Mouse (Mus musculus): ENCODE data around the gene Tfdp1.

The Tfdp1 gene

DNA sequence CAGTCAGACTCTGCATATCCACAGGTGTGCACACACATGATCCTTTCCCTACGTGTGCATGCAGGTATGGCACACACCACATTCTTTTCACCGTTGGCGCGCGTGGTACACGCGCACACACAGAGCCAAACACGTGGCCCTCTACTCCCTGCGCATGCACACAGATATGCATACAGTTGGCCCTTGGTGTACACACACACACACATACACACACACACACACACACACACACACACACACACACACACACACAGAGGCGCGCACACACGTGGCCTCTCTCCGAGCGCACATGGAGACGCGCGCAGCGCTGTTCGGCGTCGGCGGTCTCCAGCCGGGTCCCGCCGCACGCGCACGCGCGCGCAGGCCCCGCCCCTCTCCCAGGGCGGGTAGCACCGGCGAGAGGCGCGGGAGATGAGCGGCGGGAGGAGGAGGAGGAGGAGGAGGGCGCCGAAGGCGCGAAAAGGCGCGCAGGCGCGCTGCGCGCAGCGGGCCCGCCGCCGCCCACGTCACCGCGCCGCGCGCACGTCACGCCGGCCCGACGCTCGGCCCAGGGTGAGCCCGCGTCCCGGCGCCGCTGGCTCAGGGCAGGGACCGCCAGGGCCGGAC lies at the start of gene Tfdp1:
Gene Tfdp1 (plus strand): TSS at position 497 of the 606 bp plus-strand sequence.
- peak; percentile 91 for DNase-seq

DNA sequence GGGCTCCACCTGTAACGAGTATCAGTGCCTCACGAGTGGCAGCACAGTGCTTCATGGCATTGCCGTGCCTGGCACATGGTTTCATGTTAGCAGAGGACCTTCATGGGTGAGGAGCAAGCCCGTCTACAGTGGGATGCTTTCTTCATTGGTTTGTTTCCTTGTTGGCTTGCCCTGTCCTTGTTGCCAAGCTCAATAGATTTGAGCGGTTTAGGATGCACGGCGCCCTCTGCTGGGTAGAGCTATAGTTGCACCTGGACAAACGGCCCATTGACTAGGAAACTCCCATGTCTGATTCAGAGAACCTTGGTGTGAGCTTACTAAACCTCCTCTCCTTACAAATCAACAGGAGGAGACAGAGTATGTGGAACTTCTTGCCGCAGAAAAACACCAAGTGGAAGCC lies 46.2 kb upstream of the Tfdp1 start:
- peak; percentile 69 for DNase-seq

DNA sequence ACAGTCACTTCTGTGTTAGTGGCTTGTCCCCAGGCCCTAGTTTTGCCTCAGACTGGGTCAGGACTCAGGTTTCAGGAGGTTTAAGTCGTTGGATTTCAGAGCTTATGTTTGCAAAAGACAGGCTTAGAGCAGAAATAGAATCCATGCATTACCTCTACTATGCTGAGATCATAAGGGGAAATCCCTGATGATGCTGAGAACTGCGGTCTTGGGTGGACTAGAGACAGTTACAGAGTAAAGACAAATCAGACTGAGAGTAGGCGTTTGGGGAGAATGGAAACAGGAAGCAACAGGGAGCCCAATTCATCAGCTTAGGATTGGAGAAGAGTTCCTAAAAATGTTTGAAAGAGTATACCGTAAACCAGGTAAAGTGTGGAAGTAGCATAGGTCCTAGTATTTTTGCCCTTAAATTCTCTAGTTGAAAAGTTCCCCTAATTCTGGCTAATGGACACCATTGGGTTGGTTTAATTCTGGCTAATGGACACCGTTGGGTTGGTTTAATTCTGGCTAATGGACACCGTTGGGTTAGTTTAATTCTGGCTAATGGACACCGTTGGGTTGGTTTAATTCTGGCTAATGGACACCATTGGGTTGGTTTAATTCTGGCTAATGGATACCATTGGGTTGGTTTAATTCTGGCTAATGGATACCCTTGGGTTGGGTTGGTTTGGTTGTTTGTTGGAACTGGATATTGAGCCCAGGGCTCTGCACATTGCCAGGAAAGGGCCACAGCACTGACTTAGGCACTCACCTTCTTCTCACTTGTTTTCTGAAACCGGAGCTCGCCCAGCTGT lies 44.7 kb upstream of the Tfdp1 start:
- no peak for DNase-seq

DNA sequence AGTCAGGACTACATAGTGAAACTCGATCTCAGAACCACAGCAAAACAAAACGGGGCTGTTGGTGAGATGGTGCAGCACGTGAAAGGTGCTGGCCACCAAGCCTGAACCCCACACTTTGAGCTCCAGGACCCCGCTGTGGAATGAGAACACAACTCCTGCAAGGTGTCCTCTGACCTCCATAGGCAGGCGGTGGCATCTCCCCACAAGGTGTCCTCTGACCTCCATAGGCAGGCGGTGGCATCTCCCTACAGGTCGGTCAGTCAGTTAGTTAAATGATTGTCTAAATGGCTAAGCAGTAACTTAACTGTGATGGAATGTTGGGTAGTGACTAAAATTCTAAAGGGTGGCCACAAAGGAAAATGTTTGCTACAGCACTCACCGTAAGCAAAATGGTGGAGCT lies 39.0 kb upstream of the Tfdp1 start:
- DNase-seq, result no peak

DNA sequence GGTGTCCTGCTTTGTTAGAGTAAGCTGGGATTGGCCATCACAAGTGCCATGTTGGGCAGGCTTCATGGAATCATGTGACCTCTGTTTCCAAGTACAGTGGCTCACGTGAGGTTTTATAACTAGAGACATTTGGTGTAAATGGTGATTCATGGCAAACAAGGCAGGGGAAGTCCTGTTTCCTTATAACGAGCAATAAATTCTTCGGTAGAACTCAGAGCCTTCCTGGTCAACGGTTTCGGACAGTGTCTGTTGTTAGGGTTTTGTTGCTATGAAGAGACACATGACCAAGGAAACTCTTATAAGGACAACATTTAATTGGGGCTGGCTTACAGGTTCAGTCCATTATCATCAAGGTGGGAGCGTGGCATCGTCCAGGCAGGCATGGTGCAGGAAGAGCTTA lies 37.5 kb upstream of the Tfdp1 start:
- no peak for DNase-seq

DNA sequence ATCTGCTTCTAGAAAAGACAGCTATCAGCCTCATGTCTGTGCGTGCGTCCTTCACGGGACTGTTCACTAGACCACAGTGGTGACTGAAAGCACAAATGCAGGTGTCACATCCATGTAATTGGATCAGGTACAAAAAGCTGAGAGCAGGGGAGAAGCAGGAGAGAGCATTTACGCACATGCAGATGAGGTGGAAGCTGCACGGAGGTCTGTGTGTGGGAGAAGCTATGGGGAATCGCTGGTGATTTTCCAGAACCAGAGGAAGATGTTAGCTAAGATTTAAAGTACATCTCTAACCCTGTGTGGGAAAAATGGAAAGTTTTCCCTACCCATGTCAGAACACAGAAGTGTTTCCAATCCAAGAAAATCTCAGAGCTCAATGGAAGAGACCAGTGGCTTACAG lies 33.1 kb upstream of the Tfdp1 start:
- no peak for DNase-seq

DNA sequence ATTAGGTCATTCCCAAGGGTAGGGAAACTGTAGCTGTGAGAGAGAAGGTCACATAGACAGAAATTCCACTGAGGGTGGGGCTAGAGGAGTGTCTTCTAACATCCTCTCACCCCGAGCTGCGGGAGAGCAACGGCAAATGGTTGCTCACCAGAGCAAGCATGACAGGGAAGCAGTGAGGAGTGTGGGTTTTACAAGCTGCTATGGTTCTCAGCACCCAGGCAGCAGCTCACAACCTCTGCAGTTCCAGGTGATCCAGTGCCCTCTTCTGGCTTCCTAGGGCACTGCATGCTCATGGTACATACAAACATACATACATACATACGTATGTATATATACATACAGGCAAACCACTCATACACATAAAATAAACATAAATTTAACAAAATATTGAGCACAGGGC lies 32.7 kb upstream of the Tfdp1 start:
- no peak for DNase-seq

DNA sequence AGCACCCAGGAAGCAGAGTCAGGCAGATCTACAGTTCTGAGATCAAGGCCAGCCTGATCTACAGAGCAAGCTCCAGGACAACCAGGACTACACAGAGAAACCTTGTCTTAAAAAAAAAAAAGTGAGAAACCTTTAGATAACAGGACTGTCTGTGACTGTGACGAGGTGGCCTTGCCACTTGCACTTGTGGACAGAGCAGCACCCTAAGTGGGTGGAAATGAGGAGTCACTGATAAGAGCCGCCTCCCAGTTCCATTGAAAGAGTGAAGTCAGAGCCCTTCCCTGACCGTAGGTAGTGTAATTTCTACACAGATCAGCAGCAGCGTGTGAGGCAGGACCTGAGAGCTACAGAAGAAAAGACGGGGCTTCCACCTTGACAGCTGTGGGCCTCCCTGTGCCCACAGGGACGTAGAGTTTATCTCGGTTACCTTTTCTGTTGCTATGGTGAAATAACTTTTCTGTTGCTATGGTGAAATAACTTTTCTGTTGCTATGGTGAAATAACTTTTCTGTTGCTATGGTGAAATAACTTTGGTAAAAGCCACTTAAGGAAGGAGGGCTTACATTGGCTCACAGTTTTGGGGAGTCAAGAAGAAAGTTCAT lies 32.1 kb upstream of the Tfdp1 start:
- no peak for DNase-seq

DNA sequence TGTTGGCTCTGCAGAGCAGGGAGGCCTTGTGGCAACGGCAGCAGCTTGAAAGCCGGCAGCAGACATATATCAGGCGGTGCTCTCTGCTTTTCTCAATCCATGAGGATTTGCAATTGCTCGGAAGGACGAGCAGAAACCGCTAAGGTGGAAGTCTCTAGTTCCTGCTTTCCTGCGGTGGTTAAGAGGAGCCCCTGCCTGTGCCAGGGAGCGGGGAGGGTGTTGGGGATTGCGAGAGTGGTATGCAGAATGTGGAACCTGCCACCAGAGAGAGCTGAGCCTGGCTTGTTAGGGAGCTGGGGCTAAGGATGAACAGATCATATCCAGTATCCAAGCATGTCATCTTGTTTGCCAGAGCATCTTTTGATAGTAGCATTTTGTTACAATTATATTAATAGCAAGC lies 31.6 kb upstream of the Tfdp1 start:
- no peak for DNase-seq

DNA sequence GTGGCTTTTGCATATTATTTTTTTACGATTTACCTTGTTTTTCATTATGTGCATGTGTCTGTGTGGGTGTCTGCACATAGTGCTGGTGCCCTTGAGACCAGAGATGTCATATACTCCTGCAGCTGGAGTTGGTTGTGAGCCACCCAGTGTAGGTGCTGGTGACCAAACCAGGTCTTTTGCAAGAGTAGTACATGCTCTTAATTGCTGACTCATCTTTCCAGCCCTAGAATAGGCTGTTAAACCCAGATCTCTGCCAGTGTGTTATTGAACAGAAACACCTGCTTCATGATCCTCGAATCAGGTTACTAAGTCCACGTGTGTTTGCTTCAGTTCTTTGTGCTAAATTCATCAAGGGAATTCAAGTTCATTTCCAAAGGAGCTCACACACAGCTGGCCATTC lies 23.6 kb upstream of the Tfdp1 start:
- DNase-seq, result no peak

DNA sequence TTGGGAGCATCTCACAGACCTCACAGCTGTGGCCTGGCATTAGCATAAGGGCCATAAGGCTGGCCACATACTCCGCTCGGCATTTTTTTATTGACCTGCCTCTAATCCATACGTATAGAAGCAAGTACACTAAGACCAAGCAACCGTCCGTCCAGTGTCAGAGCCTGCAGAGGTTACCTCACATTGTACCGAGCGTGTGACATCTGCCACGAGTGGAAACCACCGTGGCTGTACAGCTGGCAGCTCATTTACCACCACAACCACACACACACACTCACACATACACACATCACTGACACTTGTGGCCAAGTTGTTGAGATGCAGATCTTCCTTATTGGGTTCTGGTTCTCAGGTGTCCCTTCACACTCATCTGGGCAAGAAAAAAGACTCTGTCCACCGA lies 21.9 kb upstream of the Tfdp1 start:
- no peak for DNase-seq

DNA sequence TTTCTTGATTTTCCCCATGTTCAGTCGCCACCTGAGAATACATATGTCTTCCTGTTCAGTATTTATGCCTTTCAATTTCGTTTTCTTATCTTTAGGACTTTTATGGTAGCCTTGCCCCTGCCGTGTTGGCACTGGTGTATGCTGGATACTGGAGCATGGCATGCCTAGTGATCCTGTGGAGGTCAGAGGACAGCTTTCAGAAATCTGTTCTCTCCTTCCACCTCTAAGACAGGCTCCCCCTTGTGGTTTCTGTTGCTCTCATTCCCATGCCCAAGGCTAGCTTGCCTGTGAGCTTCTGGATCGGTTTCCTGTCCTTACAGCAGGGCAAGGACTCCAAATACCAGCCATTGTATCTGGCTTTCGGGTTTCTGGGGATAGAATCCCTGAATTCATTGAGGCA lies 12.0 kb upstream of the Tfdp1 start:
- DNase-seq, result no peak

DNA sequence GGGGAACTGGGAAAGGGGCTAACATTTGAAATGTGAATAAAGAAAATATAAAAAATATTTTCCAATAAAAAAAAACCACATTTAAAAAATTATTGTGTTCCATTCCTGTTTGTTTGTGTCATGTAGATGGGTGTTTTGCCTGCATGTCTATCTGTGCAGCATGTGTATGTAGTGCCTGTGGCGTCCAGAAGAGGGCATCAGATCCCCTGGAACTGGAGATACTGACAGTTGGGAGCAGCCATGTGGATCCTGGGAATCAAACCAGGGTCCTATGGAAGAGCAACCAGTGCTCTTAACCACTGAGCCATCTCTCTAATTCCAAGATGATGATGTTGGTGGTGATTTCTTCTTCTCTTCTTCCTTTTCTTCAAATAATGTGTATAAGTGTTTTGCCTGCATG lies 3.9 kb upstream of the Tfdp1 start:
- no peak for DNase-seq

DNA sequence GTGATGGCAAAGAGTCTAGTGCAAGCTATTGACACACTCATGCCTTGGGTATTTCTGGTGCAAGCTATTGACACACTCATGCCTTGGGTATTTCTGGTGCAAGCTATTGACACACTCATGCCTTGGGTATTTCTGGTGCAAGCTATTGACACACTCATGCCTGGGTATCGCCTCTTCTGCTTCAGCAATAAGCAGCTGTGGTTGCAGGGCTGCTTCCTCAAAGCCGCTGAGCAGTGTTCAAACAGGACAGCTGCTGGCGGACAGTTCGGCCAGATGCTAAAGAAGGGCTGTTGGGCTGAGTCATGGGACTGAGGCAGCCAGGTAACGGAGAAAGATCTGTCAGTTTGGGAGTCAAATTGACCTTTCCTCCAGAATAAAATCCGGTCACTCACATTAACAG lies 1.3 kb upstream of the Tfdp1 start:
- DNase-seq, result peak; percentile 20

DNA sequence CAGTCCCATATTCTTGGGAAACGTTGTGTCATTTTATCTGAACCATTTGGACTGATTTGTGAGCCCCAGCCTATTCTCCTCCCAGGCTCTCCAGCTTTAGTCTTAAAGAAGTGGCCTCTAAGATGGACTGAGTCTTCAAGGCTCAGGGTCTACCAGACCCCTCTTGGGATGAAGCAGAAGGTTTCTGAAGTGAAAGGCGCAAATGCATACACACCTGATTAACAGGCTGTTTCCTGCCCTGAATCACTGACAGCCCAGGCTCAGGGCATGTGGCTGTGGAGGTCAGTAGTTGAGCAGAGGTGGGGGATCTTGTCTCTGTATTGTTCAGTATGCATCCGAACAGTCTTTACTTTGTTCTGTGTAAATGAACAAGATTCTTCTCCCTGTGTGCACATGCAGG lies 873 bp upstream of the Tfdp1 start:
- no peak for DNase-seq

DNA sequence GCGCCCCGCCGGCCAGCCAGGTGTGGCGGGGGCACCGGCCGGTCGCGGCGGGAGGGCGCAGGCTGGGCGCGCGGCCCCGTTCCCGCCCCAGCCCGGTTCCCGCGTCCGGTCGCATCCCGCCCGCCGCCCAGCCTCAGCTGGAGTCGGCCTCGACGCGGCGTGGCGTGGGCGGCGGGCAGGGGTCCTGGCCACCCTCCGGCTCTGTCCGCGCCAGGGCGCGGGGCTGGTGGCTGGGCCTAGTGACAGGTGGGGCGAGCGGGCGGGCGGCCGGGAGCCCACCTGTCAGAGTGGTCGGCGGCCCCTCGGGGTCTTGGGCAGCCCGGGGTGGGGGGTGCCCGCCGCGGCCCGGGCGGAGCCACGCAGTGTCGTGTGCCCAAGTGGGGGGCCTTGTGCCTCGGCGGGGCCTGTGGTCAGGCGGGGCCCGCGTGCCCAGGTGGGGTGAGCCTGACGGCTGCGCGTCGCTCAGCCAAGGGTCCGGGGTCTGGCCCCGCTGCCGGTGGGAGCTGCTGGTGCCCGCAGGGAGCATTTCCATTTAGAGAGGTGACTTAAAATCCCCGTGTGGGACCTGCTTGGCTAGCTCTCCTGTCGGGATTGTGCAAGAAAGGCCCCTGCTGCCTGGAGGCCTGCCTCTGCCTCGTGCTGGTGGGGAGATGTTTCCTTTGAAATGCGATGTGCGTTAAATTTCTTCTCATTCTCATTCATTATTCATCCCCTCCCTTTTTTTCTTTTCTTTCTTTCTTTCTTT lies 522 bp downstream of the Tfdp1 start:
- peak; percentile 69 for DNase-seq

DNA sequence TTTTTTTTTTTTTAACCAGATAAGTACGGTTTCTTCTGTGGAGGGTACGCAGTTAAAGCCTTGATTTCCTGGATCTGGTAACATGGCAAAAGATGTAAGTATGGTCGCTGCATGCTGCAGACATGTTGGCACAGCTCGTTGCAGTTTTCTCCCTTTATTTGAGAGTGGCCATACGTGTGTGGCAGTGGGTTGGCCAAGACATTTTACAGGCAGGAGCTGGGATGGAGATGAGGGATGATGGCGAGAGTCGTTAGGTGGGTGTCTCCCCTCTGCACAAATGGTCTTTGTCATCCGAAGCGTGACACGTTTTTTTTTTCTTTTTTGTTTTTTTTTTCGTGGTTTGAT lies 1.1 kb downstream of the Tfdp1 start:
- DNase-seq, result peak; percentile 17

DNA sequence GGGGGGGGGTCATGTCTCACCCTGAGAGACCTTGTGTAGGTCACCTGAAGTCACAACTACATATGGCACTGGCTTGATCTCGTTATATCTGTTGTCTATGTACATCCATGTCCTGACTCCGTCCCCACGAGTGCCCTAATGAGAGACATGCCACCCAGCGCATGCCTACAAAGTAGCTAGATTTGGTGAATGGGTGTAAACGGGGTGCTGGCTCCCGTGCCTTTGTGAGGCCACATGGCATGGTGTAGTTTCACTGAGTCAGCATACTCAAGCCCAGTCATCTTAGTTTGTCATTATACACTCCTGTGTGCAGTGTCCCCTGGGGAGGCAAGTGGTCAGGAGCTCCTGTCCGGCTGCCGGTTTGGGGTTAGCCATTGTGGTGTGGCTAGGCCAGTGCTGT lies 2.1 kb downstream of the Tfdp1 start:
- peak; percentile 20 for DNase-seq

DNA sequence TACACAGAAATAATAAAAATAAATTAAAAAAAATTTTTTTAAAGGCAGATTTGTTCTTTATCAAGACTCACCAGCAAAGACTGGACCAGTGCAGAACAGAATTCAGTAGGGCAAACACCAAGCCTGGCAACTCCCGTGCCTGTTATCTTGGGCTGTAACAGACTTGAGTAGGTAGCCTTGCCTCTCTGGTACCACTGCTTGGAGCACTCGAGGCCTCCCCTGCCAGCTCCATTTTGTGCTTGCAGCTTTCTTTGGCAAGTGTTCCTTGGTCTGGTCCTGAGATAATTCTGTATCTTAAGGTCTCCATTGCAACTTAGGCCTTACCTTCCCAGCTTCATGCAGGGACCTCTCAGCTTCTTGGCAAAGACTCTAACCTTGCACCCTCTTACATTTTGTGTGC lies 3.8 kb downstream of the Tfdp1 start:
- no peak for DNase-seq

DNA sequence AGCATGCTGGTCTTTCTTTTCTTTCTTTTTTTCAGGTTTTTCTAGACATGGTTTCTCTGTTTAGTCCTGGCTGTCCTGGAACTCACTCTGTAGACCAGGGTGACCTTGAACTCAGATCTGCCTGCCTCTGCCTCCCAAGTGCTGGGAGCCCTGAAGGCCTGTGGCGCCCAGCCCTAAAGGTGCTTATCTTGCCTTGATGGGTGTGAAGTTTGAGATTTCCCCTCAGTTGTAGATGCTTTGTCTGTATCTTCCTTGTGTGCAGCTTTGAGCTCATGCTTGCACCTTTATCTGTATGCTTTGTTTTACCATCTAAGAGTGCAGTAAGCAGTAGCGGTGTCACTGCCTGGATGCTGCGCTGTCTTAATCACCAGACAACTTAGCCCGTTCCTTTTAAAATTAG lies 4.6 kb downstream of the Tfdp1 start:
- DNase-seq, result no peak

DNA sequence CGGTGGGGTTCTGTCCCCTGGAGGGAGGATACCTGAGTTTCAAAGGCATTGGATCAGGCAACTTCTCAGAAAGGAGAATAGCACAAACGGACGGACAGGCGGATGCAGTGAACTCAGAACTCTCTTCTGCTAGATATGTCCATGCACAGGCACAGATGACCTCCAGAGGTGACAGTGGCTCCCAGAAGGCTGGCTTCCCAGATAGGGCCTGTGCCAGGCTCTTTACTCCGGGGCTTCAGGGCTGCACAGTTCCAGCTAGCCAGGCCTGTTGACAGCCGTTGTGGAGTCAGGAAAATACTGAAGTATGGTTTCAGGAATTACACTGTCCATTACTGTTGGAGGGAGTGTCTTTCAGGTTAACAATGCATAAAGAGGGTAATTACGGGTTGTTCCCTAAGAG lies 11.5 kb downstream of the Tfdp1 start:
- DNase-seq, result no peak

DNA sequence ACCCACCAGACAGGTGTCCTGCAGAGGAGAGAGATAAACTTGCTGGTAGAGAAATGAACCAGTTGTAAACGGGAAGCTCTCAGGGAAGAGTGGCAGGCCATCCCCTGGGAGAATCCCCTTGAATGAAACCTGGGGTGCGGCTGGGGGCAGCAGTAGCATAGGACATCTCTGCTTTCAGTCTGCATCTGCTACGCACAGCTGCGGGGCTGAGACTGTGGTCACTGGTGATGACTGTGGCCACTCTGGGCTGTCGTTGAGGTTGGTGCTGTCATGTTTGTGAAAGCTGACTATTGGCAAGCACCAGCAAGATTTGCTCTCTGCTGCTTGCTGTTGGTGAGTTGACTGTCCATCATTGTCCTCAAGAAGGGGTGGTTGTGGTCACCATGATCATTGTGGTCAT lies 13.0 kb downstream of the Tfdp1 start:
- DNase-seq, result no peak

DNA sequence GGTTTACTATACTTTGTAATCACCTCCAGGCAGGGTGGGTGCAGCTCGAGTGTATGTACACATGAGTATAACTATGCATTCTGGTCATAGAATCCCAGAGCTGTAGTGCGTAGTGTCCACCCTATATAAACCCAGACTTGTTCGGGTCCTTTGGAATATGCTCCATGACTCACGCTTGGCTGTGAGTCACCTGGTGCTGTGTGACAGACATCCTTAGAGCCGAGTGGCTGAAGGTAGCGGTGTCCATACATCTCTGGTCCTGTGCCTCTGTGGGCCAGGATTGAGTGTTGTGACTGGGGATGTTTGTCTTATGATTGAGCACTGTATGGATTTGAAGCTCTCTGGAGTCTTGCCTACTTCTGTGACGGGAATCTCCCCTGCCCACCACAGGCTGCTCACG lies 14.1 kb downstream of the Tfdp1 start:
- DNase-seq, result no peak

Data from cerebellum, adult 9-11 months (tissue).